ENCODE assay signal across 8 mouse cellular contexts in genomic region chr7:24325675-24326128, GRCm38 (mm10). TPM values are rescaled to one million over a fixed set of nuclear protein-coding genes. Genes with fewer than 3 reads are reported as not detected.
DNase-seq lines count a peak whose midpoint lies in the region; ATAC-seq and TF ChIP-seq lines count a peak whose summit lies in the region.

No protein-coding gene starts in this region.

- H3K36me3 ChIP-seq in heart, postnatal 0 days (replicated peaks; ENCODE audit: control insufficient read depth, insufficient read depth, low read length), result no peaks in the 10 kb centered on the region
- no peaks in the 10 kb centered on the region for H3K36me3 ChIP-seq in heart, adult 2 months (ENCODE audit: control insufficient read depth, insufficient read depth, low read length)
- no peaks in the 10 kb centered on the region for H3K36me3 ChIP-seq in embryonic facial prominence, embryonic 15.5 days
- no peaks in the 10 kb centered on the region for H3K36me3 ChIP-seq in intestine, postnatal 0 days (ENCODE audit: control insufficient read depth, insufficient read depth)
- no peaks in the 10 kb centered on the region for H3K36me3 ChIP-seq in lung, postnatal 0 days (ENCODE audit: insufficient read depth, low read length)

- ATAC-seq in heart, postnatal 0 days (ENCODE audit: insufficient read depth, low read depth), result no peak
- peak; percentile 74; the same call in 1 of the 2 replicates for ATAC-seq in embryonic facial prominence, embryonic 15.5 days (ENCODE audit: insufficient number of reproducible peaks, low FRiP score, low TSS enrichment, low read depth)
- ATAC-seq in intestine, postnatal 0 days, result no peak
- ATAC-seq in lung, postnatal 0 days, result peak; percentile 56

- H3K9me3 ChIP-seq in heart, postnatal 0 days (replicated peaks; ENCODE audit: control insufficient read depth, low read length), result peaks cover 10% of the 10 kb centered on the region; the same call in 1 of the 2 replicates
- H3K9me3 ChIP-seq in embryonic facial prominence, embryonic 15.5 days (replicated peaks), result 0 out of 2 replicates have a peak, but pooled peaks cover 10% of the 10 kb centered on the region
- peaks cover 8% of the 10 kb centered on the region for H3K9me3 ChIP-seq in intestine, postnatal 0 days (ENCODE audit: control insufficient read depth)
- H3K9me3 ChIP-seq in lung, postnatal 0 days (ENCODE audit: low read length), result no peaks in the 10 kb centered on the region

- no peak overlapping the region for H3K9ac ChIP-seq in heart, postnatal 0 days (replicated peaks; ENCODE audit: low read depth, low read length)
- no peak overlapping the region for H3K9ac ChIP-seq in heart, adult 2 months (ENCODE audit: low read depth, low read length)
- peak overlapping the region; percentile 18; the same call in 1 of the 2 replicates for H3K9ac ChIP-seq in embryonic facial prominence, embryonic 15.5 days
- H3K9ac ChIP-seq in intestine, postnatal 0 days (ENCODE audit: low read depth, low read length), result no peak overlapping the region; the same call in 1 of the 2 replicates
- H3K9ac ChIP-seq in lung, postnatal 0 days (replicated peaks; ENCODE audit: low read depth), result peak overlapping the region; percentile 23; the same call in 1 of the 2 replicates

- DNase-seq in heart, postnatal 0 days (ENCODE audit: low spot score), result no peak
- DNase-seq in heart, adult 2 months, result no peak
- peak; percentile 38 for DNase-seq in lung, postnatal 0 days (ENCODE audit: low spot score)
- peak; percentile 13 for DNase-seq in right cerebral cortex, postnatal 4 days
- no peak for DNase-seq in adrenal gland, adult 18-20 months (ENCODE audit: low spot score in 2 of 2)
- no peak for DNase-seq in spleen, adult 18-20 months

- H3K4me3 ChIP-seq in heart, postnatal 0 days (ENCODE audit: low read depth, low read length), result peak overlapping the region; percentile 31
- H3K4me3 ChIP-seq in heart, adult 2 months, result no peak overlapping the region
- peak overlapping the region; percentile 39 for H3K4me3 ChIP-seq in embryonic facial prominence, embryonic 15.5 days (replicated peaks)
- 0 out of 2 replicates have a peak overlapping the region, but pooled peaks have one; percentile 5 for H3K4me3 ChIP-seq in intestine, postnatal 0 days (ENCODE audit: low read depth, low read length)
- peak overlapping the region; percentile 20; the same call in 1 of the 2 replicates for H3K4me3 ChIP-seq in lung, postnatal 0 days (ENCODE audit: low read depth, low read length)

- peaks cover 5% of the 10 kb centered on the region; the same call in 1 of the 2 replicates for H3K27me3 ChIP-seq in heart, postnatal 0 days (ENCODE audit: control insufficient read depth, insufficient read depth, low read length)
- H3K27me3 ChIP-seq in heart, adult 2 months (ENCODE audit: control insufficient read depth, insufficient read depth, low read length), result no peaks in the 10 kb centered on the region
- no peaks in the 10 kb centered on the region for H3K27me3 ChIP-seq in embryonic facial prominence, embryonic 15.5 days
- peaks cover 38% of the 10 kb centered on the region for H3K27me3 ChIP-seq in intestine, postnatal 0 days (replicated peaks; ENCODE audit: control insufficient read depth, insufficient read depth, low read length)
- H3K27me3 ChIP-seq in lung, postnatal 0 days (replicated peaks; ENCODE audit: insufficient read depth, low read length), result no peaks in the 10 kb centered on the region

- H3K79me2 ChIP-seq in heart, adult 2 months (replicated peaks; ENCODE audit: control insufficient read depth, insufficient read depth, low read length), result no peaks in the 10 kb centered on the region

- H3K4me2 ChIP-seq in heart, postnatal 0 days (ENCODE audit: low read depth, low read length), result peak overlapping the region; percentile 60
- H3K4me2 ChIP-seq in embryonic facial prominence, embryonic 15.5 days (replicated peaks), result peak overlapping the region; percentile 55
- peak overlapping the region; percentile 39 for H3K4me2 ChIP-seq in intestine, postnatal 0 days (replicated peaks; ENCODE audit: low read depth)
- peak overlapping the region; percentile 47 for H3K4me2 ChIP-seq in lung, postnatal 0 days (replicated peaks; ENCODE audit: low read depth, low read length)

- no peak for TF ChIP-seq CTCF in heart, postnatal 0 days (IDR thresholded peaks at IDR 0.05; ENCODE audit: low read depth)
- no peak for TF ChIP-seq CTCF in heart, adult 2 months (IDR thresholded peaks at IDR 0.05)
- TF ChIP-seq CTCF in intestine, postnatal 0 days (IDR thresholded peaks at IDR 0.05; ENCODE audit: low read depth), result no peak
- TF ChIP-seq CTCF in lung, postnatal 0 days (IDR thresholded peaks at IDR 0.05), result no peak

- no peak for TF ChIP-seq EP300 in heart, postnatal 0 days (IDR thresholded peaks at IDR 0.05; ENCODE audit: low read depth)
- TF ChIP-seq EP300 in heart, adult 2 months (IDR thresholded peaks at IDR 0.05; ENCODE audit: insufficient read depth, low read depth, low read length), result no peak
- no peak for TF ChIP-seq EP300 in lung, postnatal 0 days (IDR thresholded peaks at IDR 0.05)

- H3K4me1 ChIP-seq in heart, postnatal 0 days (ENCODE audit: control insufficient read depth, insufficient read depth), result no peaks in the 10 kb centered on the region
- H3K4me1 ChIP-seq in heart, adult 2 months (ENCODE audit: control insufficient read depth, insufficient read depth, low read length), result no peaks in the 10 kb centered on the region
- 0 out of 2 replicates have a peak, but pooled peaks cover 5% of the 10 kb centered on the region for H3K4me1 ChIP-seq in embryonic facial prominence, embryonic 15.5 days
- no peaks in the 10 kb centered on the region for H3K4me1 ChIP-seq in intestine, postnatal 0 days (replicated peaks; ENCODE audit: control insufficient read depth, insufficient read depth, low read length)
- H3K4me1 ChIP-seq in lung, postnatal 0 days (ENCODE audit: insufficient read depth, low read depth, low read length), result no peaks in the 10 kb centered on the region

- WGBS in heart, postnatal 0 days, result 4% methylated on average over 13 of the region's 13 CpGs
- 6% methylated on average over 13 of the region's 13 CpGs for WGBS in heart, adult 2 months
- 5% methylated on average over 13 of the region's 13 CpGs for WGBS in embryonic facial prominence, embryonic 15.5 days
- 14% methylated on average over 13 of the region's 13 CpGs for WGBS in intestine, postnatal 0 days
- 5% methylated on average over 13 of the region's 13 CpGs for WGBS in lung, postnatal 0 days

- no peak overlapping the region for H3K27ac ChIP-seq in heart, postnatal 0 days (ENCODE audit: low read depth)
- no peak overlapping the region for H3K27ac ChIP-seq in heart, adult 2 months
- H3K27ac ChIP-seq in embryonic facial prominence, embryonic 15.5 days (replicated peaks), result peak overlapping the region; percentile 68
- H3K27ac ChIP-seq in intestine, postnatal 0 days (ENCODE audit: low read depth, low read length), result no peak overlapping the region
- H3K27ac ChIP-seq in lung, postnatal 0 days (ENCODE audit: low read length), result peak overlapping the region; percentile 88

- intact Hi-C loops in heart, adult 2 months (cut with DNase I), result no loop called here

- no peak for TF ChIP-seq POLR2A in heart, adult 2 months (IDR thresholded peaks at IDR 0.05; ENCODE audit: insufficient read depth, low read depth, low read length)

RNA-seq across cellular contexts. Expression of gene Tescl, which starts 8.0 kb away (rescaled TPM):
- not detected in 2 replicates for total RNA-seq in heart, postnatal 0 days (2014; rRNA removed; ENCODE audit: low replicate concordance)
- polyA plus RNA-seq in heart, postnatal 0 days (2015; fragmentation: Nextera tagmentation; extraction: Ambion mirVana), result 0.14 TPM in 1 of 2 replicates, not detected in the other
- total RNA-seq in heart, adult 2 months (2021), result not detected
- 0.35 and 0.66 TPM in 2 replicates for polyA plus RNA-seq in heart, adult 2 months (2012; rRNA removed)
- polyA plus RNA-seq in embryonic facial prominence, embryonic 15.5 days (2015; fragmentation: Nextera tagmentation; extraction: Ambion mirVana), result not detected in 2 replicates
- polyA plus RNA-seq in intestine, postnatal 0 days (2015; fragmentation: Nextera tagmentation; extraction: Ambion mirVana), result 0.18 TPM in 1 of 2 replicates, not detected in the other
- 0.27 TPM in 2 replicates for polyA plus RNA-seq in lung, postnatal 0 days (2015; fragmentation: Nextera tagmentation; extraction: Ambion mirVana)
- total RNA-seq in adrenal gland, adult 18-20 months (2021), result 1 to 10 TPM in 1 of 2 experiments, under 1 TPM in 1; 0.73 to 1.3 TPM

RNA-seq across cellular contexts. Expression of gene Zfp94, which starts 9.2 kb away (rescaled TPM):
- total RNA-seq in heart, postnatal 0 days (2014; rRNA removed; ENCODE audit: low replicate concordance), result 0.95 and 4.1 TPM in 2 replicates
- polyA plus RNA-seq in heart, postnatal 0 days (2015; fragmentation: Nextera tagmentation; extraction: Ambion mirVana), result 2.8 and 2.9 TPM in 2 replicates
- 1 to 10 TPM; 1.9 to 2.7 TPM for total RNA-seq in heart, adult 2 months (2021)
- polyA plus RNA-seq in heart, adult 2 months (2012; rRNA removed), result 3.4 and 3.8 TPM in 2 replicates
- polyA plus RNA-seq in embryonic facial prominence, embryonic 15.5 days (2015; fragmentation: Nextera tagmentation; extraction: Ambion mirVana), result 13.7 and 14.5 TPM in 2 replicates
- polyA plus RNA-seq in intestine, postnatal 0 days (2015; fragmentation: Nextera tagmentation; extraction: Ambion mirVana), result 3.1 and 3.2 TPM in 2 replicates
- polyA plus RNA-seq in lung, postnatal 0 days (2015; fragmentation: Nextera tagmentation; extraction: Ambion mirVana), result 5.2 and 5.7 TPM in 2 replicates
- total RNA-seq in adrenal gland, adult 18-20 months (2021), result 1 to 10 TPM; 4.2 to 4.4 TPM

RNA-seq across cellular contexts. Expression of gene Lypd5, which starts 23.3 kb away (rescaled TPM):
- not detected in 2 replicates for total RNA-seq in heart, postnatal 0 days (2014; rRNA removed; ENCODE audit: low replicate concordance)
- not detected in 2 replicates for polyA plus RNA-seq in heart, postnatal 0 days (2015; fragmentation: Nextera tagmentation; extraction: Ambion mirVana)
- total RNA-seq in heart, adult 2 months (2021), result not detected
- polyA plus RNA-seq in heart, adult 2 months (2012; rRNA removed), result not detected in 2 replicates
- 30.8 and 40.2 TPM in 2 replicates for polyA plus RNA-seq in embryonic facial prominence, embryonic 15.5 days (2015; fragmentation: Nextera tagmentation; extraction: Ambion mirVana)
- polyA plus RNA-seq in intestine, postnatal 0 days (2015; fragmentation: Nextera tagmentation; extraction: Ambion mirVana), result not detected in 2 replicates
- polyA plus RNA-seq in lung, postnatal 0 days (2015; fragmentation: Nextera tagmentation; extraction: Ambion mirVana), result not detected in 2 replicates
- total RNA-seq in adrenal gland, adult 18-20 months (2021), result not detected

RNA-seq across cellular contexts. Expression of gene Zfp61, which starts 24.7 kb away (rescaled TPM):
- 3.4 and 14.6 TPM in 2 replicates for total RNA-seq in heart, postnatal 0 days (2014; rRNA removed; ENCODE audit: low replicate concordance)
- 6.7 and 6.8 TPM in 2 replicates for polyA plus RNA-seq in heart, postnatal 0 days (2015; fragmentation: Nextera tagmentation; extraction: Ambion mirVana)
- 1 to 10 TPM; 2.7 to 3.3 TPM for total RNA-seq in heart, adult 2 months (2021)
- 2.7 and 5.3 TPM in 2 replicates for polyA plus RNA-seq in heart, adult 2 months (2012; rRNA removed)
- 41.6 and 45.6 TPM in 2 replicates for polyA plus RNA-seq in embryonic facial prominence, embryonic 15.5 days (2015; fragmentation: Nextera tagmentation; extraction: Ambion mirVana)
- polyA plus RNA-seq in intestine, postnatal 0 days (2015; fragmentation: Nextera tagmentation; extraction: Ambion mirVana), result 4.6 and 5.1 TPM in 2 replicates
- polyA plus RNA-seq in lung, postnatal 0 days (2015; fragmentation: Nextera tagmentation; extraction: Ambion mirVana), result 15.7 and 16.7 TPM in 2 replicates
- total RNA-seq in adrenal gland, adult 18-20 months (2021), result 1 to 10 TPM; 6.9 to 7.0 TPM

RNA-seq across cellular contexts. Expression of gene Kcnn4, which starts 44.4 kb away (rescaled TPM):
- total RNA-seq in heart, postnatal 0 days (2014; rRNA removed; ENCODE audit: low replicate concordance), result 0.69 and 2.0 TPM in 2 replicates
- polyA plus RNA-seq in heart, postnatal 0 days (2015; fragmentation: Nextera tagmentation; extraction: Ambion mirVana), result 0.85 and 0.98 TPM in 2 replicates
- total RNA-seq in heart, adult 2 months (2021), result 1 to 10 TPM in 1 of 2 experiments, under 1 TPM in 1; 0.91 to 1.1 TPM
- polyA plus RNA-seq in heart, adult 2 months (2012; rRNA removed), result 1.2 and 1.9 TPM in 2 replicates
- 3.1 and 4.0 TPM in 2 replicates for polyA plus RNA-seq in embryonic facial prominence, embryonic 15.5 days (2015; fragmentation: Nextera tagmentation; extraction: Ambion mirVana)
- 3.2 and 3.7 TPM in 2 replicates for polyA plus RNA-seq in intestine, postnatal 0 days (2015; fragmentation: Nextera tagmentation; extraction: Ambion mirVana)
- polyA plus RNA-seq in lung, postnatal 0 days (2015; fragmentation: Nextera tagmentation; extraction: Ambion mirVana), result 2.0 and 2.6 TPM in 2 replicates
- total RNA-seq in adrenal gland, adult 18-20 months (2021), result 1 to 10 TPM in 1 of 2 experiments, under 1 TPM in 1; 0.60 to 1.5 TPM

Comparison
In these comparisons a context has a peak if more than half of its experiments do, and no peak if none do; other contexts are left out.
1. ATAC-seq: peak in embryonic facial prominence, embryonic 15.5 days (single experiment) and lung, postnatal 0 days (single experiment); none in heart, postnatal 0 days (single experiment) and intestine, postnatal 0 days (single experiment).
2. DNase-seq: peak in lung, postnatal 0 days (single experiment) and right cerebral cortex, postnatal 4 days (single experiment); none in heart, postnatal 0 days (single experiment), heart, adult 2 months (0 of 2), adrenal gland, adult 18-20 months (0 of 2) and spleen, adult 18-20 months (0 of 2).
3. H3K27ac ChIP-seq: peak in embryonic facial prominence, embryonic 15.5 days (single experiment) and lung, postnatal 0 days (single experiment); none in heart, postnatal 0 days (single experiment), heart, adult 2 months (single experiment) and intestine, postnatal 0 days (single experiment).
4. H3K9ac ChIP-seq: peak in embryonic facial prominence, embryonic 15.5 days (single experiment) and lung, postnatal 0 days (single experiment); none in heart, postnatal 0 days (single experiment), heart, adult 2 months (single experiment) and intestine, postnatal 0 days (single experiment).
5. RNA of gene Lypd5, which starts 23.3 kb away (polyA plus RNA-seq): 30.8 to 40.2 TPM in embryonic facial prominence, embryonic 15.5 days; not detected in intestine, postnatal 0 days, not detected in heart, postnatal 0 days, not detected in heart, adult 2 months and not detected in lung, postnatal 0 days; every median in the first group is over 10 times any median in the second.
6. Peak in every context shown above with its lines, with median percentiles within 50 percentile points of each other: H3K4me2 ChIP-seq.